Mouse (Mus musculus): ENCODE measurements around the gene Ttc24. TPM values are rescaled to one million over a fixed set of nuclear protein-coding genes. Genes with fewer than 3 reads are reported as not detected.

Ttc24 gene
- polyA plus RNA-seq, 1 experiment from 2014 or later = not detected

DNA sequence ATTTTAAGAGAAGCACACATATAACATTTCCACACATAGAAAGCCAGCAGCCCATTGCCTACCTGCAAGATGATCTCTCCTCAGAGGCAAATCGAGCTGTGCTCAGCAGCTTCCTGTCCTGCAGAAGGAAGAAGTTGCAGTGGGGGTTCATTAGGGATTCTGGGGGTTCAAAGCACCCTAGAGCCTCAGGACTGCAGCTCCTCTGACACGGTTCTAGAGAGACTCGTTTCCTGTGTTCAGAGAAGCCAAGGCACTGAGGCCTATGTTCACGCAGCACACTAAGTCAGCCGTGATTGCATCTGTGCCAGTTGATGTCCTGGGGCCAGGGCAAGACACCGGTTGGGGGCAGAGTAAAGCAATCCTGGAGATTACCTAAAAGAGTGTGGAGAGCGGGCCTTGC is 51.3 kb downstream of the Ttc24 start:
- Histone ChIP-seq H3K36me3 (replicated peaks; ENCODE audit: insufficient read depth, low read length) (no peaks in the 10 kb centered on the region), H3K27me3 (ENCODE audit: insufficient read depth, low read length) (peaks cover 47% of the 10 kb centered on the region), H3K4me3 (ENCODE audit: low read depth, low read length) (no peak overlapping the region), H3K9ac (replicated peaks) (no peak overlapping the region), H3K4me2 (ENCODE audit: low read depth, low read length) (no peak overlapping the region), H3K9me3 (ENCODE audit: low read length) (no peaks in the 10 kb centered on the region), H3K4me1 (ENCODE audit: insufficient read depth) (peaks cover 25% of the 10 kb centered on the region), H3K27ac (ENCODE audit: low read depth) (no peak overlapping the region)
- WGBS (ENCODE audit: insufficient replicate concordance) = 56% methylated on average over 7 of the region's 7 CpGs
- no peak for TF ChIP-seq CTCF (IDR thresholded peaks at IDR 0.05; ENCODE audit: low read depth)
- no peak for ATAC-seq
- no peak for DNase-seq

DNA sequence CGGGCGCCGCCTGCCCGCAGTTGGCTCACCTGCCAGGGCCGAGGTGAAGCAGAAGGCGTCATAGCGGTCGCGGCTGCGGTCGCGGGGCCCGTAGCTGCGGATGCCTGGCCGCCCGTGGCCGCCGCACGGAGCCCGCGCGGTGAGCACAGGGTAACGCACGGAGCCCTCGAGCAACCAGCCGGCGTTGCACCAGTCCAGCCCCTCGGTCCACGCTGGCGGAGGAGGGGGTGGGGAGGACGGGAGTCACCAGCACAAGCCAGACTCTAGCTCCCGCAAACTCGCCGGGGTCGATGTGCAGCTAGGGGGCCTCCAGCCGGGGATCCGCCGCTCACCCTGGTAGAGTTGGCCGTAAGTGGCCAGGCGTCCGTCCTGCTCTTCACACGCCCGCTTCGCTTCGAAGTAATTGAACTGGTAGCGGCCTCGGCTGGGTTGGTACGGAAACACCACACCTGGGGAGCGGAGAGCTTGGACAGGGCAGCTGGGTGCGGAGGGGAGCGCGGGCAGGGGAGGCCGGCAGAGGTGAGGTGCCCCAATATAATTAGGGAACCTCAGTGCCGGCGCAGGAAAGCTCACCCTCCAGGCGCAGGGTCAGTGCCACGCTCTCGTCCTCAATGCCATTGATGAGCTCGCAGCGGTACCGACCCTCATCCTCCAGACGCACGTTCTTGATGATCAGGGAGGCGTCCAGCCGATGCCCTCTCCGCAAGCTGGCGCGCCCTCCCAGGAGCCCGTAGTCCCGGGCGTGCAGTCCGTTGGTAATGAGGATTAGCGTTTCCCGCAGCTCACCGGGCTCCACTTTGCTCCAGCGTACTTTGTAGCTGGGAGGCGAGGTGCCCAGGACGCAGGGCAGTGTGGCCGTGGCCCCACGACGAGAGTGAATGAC is 54.7 kb downstream of the Ttc24 start:
- peak; percentile 18 for DNase-seq
- Histone ChIP-seq H3K4me2 (ENCODE audit: low read depth, low read length) (peak overlapping the region; percentile 84), H3K27ac (ENCODE audit: low read depth) (no peak overlapping the region), H3K4me1 (ENCODE audit: insufficient read depth) (peaks cover 17% of the 10 kb centered on the region), H3K9ac (replicated peaks) (no peak overlapping the region), H3K9me3 (ENCODE audit: low read length) (no peaks in the 10 kb centered on the region), H3K27me3 (ENCODE audit: insufficient read depth, low read length) (peaks cover 64% of the 10 kb centered on the region), H3K4me3 (ENCODE audit: low read depth, low read length) (peak overlapping the region; percentile 36), H3K36me3 (replicated peaks; ENCODE audit: insufficient read depth, low read length) (no peaks in the 10 kb centered on the region)
- ATAC-seq = peak; percentile 74
- WGBS (ENCODE audit: insufficient replicate concordance) = 1% methylated on average over 69 of the region's 81 CpGs
- TF ChIP-seq CTCF (IDR thresholded peaks at IDR 0.05; ENCODE audit: low read depth) (no peak), EP300 (IDR thresholded peaks at IDR 0.05; ENCODE audit: low read depth) (no peak)

DNA sequence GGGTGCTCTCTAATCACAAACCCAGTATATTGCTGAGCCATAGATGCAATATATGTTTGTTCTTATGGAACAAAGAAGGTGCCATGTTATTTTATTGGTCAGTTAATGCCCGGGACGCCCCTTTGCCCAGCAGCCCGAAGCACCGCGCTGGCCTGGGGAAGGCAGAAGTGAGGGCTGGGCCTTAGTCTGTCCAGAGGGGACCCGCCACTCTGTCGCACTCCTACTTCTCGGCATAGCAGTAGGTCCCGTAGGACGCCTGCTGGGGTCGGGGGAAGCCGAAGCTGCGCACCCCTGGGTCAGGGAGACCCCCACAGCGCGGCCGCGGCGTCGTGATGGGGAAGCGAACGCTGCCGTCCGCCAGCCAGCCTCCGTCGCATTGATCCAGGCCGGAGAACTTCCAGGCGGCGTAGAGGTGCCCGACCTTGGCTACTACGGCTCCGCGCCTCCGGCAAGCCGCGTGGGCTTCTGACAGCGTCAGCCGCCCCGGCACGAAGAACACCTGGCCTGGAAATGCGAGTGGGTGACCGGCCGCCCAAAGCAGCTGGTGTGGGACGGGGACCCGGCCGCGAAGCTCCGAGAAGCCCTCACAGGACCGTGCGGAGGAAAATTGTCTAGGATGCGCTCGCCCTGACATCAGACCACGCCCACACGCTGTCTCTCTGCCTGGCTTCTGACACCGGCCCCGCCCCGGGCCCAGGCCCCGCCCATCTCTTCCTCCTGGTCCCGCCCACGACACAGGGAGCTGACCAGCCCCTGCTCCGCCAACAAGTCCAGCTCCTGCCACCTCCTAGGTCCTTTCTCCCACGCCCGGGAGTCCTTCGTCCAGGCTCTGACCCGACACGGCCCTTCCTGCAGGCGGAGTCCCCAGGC is 55.5 kb downstream of the Ttc24 start:
- TF ChIP-seq EP300 (IDR thresholded peaks at IDR 0.05; ENCODE audit: low read depth) (no peak), CTCF (IDR thresholded peaks at IDR 0.05; ENCODE audit: low read depth) (no peak)
- DNase-seq (peak; percentile 93), ATAC-seq (peak; percentile 93)
- WGBS (ENCODE audit: insufficient replicate concordance) = 4% methylated on average over 56 of the region's 66 CpGs
- H3K27ac ChIP-seq (ENCODE audit: low read depth) = no peak overlapping the region
- no peaks in the 10 kb centered on the region for H3K9me3 ChIP-seq (ENCODE audit: low read length)
- H3K36me3 ChIP-seq (replicated peaks; ENCODE audit: insufficient read depth, low read length) = no peaks in the 10 kb centered on the region
- H3K9ac ChIP-seq (replicated peaks) = no peak overlapping the region
- H3K27me3 ChIP-seq (ENCODE audit: insufficient read depth, low read length) = peaks cover 66% of the 10 kb centered on the region
- H3K4me2 ChIP-seq (ENCODE audit: low read depth, low read length) = peak overlapping the region; percentile 84
- peaks cover 17% of the 10 kb centered on the region for H3K4me1 ChIP-seq (ENCODE audit: insufficient read depth)
- peak overlapping the region; percentile 36 for H3K4me3 ChIP-seq (ENCODE audit: low read depth, low read length)

Other genes with a start within 250 kb of the Ttc24 start
- gene Sh2d2a, start 231.5 kb downstream of the Ttc24 start, polyA plus RNA-seq (2015; fragmentation: Nextera tagmentation; extraction: Ambion mirVana) = 0.74 and 0.75 TPM in 2 replicates
- gene Prcc, start 192.7 kb downstream of the Ttc24 start, polyA plus RNA-seq (2015; fragmentation: Nextera tagmentation; extraction: Ambion mirVana) = 4.4 and 4.5 TPM in 2 replicates
- gene Hdgf, start 172.0 kb downstream of the Ttc24 start, polyA plus RNA-seq (2015; fragmentation: Nextera tagmentation; extraction: Ambion mirVana) = 116 and 123 TPM in 2 replicates
- gene Mrpl24, start 158.8 kb downstream of the Ttc24 start, polyA plus RNA-seq (2015; fragmentation: Nextera tagmentation; extraction: Ambion mirVana) = 50.3 and 54.1 TPM in 2 replicates
- gene Isg20l2, start 148.0 kb downstream of the Ttc24 start, polyA plus RNA-seq (2015; fragmentation: Nextera tagmentation; extraction: Ambion mirVana) = 12.3 and 13.2 TPM in 2 replicates
- gene Rrnad1, start 147.6 kb downstream of the Ttc24 start, polyA plus RNA-seq (2015; fragmentation: Nextera tagmentation; extraction: Ambion mirVana) = 4.3 TPM in 2 replicates
- gene Crabp2, start 129.6 kb downstream of the Ttc24 start, polyA plus RNA-seq (2015; fragmentation: Nextera tagmentation; extraction: Ambion mirVana) = not detected in 2 replicates
- gene Nes, start 107.2 kb downstream of the Ttc24 start, polyA plus RNA-seq (2015; fragmentation: Nextera tagmentation; extraction: Ambion mirVana) = 0.83 and 0.95 TPM in 2 replicates
- 0.05 TPM in 1 of 2 replicates, not detected in the other for gene Bcan, start 78.1 kb downstream of the Ttc24 start, polyA plus RNA-seq (2015; fragmentation: Nextera tagmentation; extraction: Ambion mirVana)
- gene Hapln2, start 50.7 kb downstream of the Ttc24 start, polyA plus RNA-seq (2015; fragmentation: Nextera tagmentation; extraction: Ambion mirVana) = not detected in 2 replicates
- 13.1 and 14.3 TPM in 2 replicates for gene Gpatch4, start 35.2 kb downstream of the Ttc24 start, polyA plus RNA-seq (2015; fragmentation: Nextera tagmentation; extraction: Ambion mirVana)
- gene Naxe, start 19.8 kb downstream of the Ttc24 start, polyA plus RNA-seq (2015; fragmentation: Nextera tagmentation; extraction: Ambion mirVana) = 78.0 and 80.1 TPM in 2 replicates
- 2.9 and 3.2 TPM in 2 replicates for gene Iqgap3, start 3.7 kb upstream of the Ttc24 start, polyA plus RNA-seq (2015; fragmentation: Nextera tagmentation; extraction: Ambion mirVana)
- 5.7 and 6.4 TPM in 2 replicates for gene Mef2d, start 64.1 kb upstream of the Ttc24 start, polyA plus RNA-seq (2015; fragmentation: Nextera tagmentation; extraction: Ambion mirVana)
- gene Rhbg, start 176.4 kb upstream of the Ttc24 start, polyA plus RNA-seq (2015; fragmentation: Nextera tagmentation; extraction: Ambion mirVana) = 6.5 and 7.0 TPM in 2 replicates
- gene Gm38392, start 208.9 kb upstream of the Ttc24 start, polyA plus RNA-seq (2015; fragmentation: Nextera tagmentation; extraction: Ambion mirVana) = 0.64 and 1.0 TPM in 2 replicates
- 6.2 and 7.0 TPM in 2 replicates for gene Tsacc, start 218.7 kb upstream of the Ttc24 start, polyA plus RNA-seq (2015; fragmentation: Nextera tagmentation; extraction: Ambion mirVana)
- gene Cct3, start 218.8 kb upstream of the Ttc24 start, polyA plus RNA-seq (2015; fragmentation: Nextera tagmentation; extraction: Ambion mirVana) = 138 and 151 TPM in 2 replicates
- gene Glmp, start 246.7 kb upstream of the Ttc24 start, polyA plus RNA-seq (2015; fragmentation: Nextera tagmentation; extraction: Ambion mirVana) = 111 and 114 TPM in 2 replicates